Mouse (Mus musculus): ENCODE measurements around the gene Sema6d. TPM values are rescaled to one million over a fixed set of nuclear protein-coding genes. Genes with fewer than 3 reads are reported as not detected.

Gene Sema6d
- polyA plus RNA-seq, 1 experiment: 0.60 TPM

GRCm38 (mm10) chr2:124618526-124619219 is 528.9 kb downstream of the Sema6d start:
- H3K9ac ChIP-seq (ENCODE audit: low read depth, poor library complexity, severe bottlenecking): no peak overlapping the region
- H3K4me3 ChIP-seq (ENCODE audit: low read depth, low read length): no peak overlapping the region
- H3K27ac ChIP-seq (ENCODE audit: insufficient read depth, low read length): no peak overlapping the region
- no peaks in the 10 kb centered on the region for H3K36me3 ChIP-seq (ENCODE audit: control insufficient read depth, insufficient read depth, low read length, poor library complexity, severe bottlenecking)
- no peaks in the 10 kb centered on the region for H3K4me1 ChIP-seq (ENCODE audit: control insufficient read depth, insufficient read depth, low read length)
- H3K27me3 ChIP-seq (ENCODE audit: control insufficient read depth, insufficient read depth, low read length, poor library complexity, severe bottlenecking): no peaks in the 10 kb centered on the region
- TF ChIP-seq CTCF (IDR thresholded peaks at IDR 0.05; ENCODE audit: low read depth, low read length) (no peak), EP300 (IDR thresholded peaks at IDR 0.05; ENCODE audit: insufficient read depth, low read depth, low read length) (no peak), POLR2A (IDR thresholded peaks at IDR 0.05; ENCODE audit: insufficient read depth, low read length) (no peak)
- H3K9me3 ChIP-seq (replicated peaks; ENCODE audit: control insufficient read depth, insufficient read depth, low read length, poor library complexity, severe bottlenecking): no peaks in the 10 kb centered on the region

GRCm38 (mm10) chr2:124620470-124620869 is 530.7 kb downstream of the Sema6d start:
- TF ChIP-seq CTCF (IDR thresholded peaks at IDR 0.05; ENCODE audit: low read depth, low read length): no peak
- no peak for TF ChIP-seq POLR2A (IDR thresholded peaks at IDR 0.05; ENCODE audit: insufficient read depth, low read length)
- TF ChIP-seq EP300 (IDR thresholded peaks at IDR 0.05; ENCODE audit: insufficient read depth, low read depth, low read length): no peak
- Histone ChIP-seq H3K36me3 (ENCODE audit: control insufficient read depth, insufficient read depth, low read length, poor library complexity, severe bottlenecking) (no peaks in the 10 kb centered on the region), H3K4me3 (ENCODE audit: low read depth, low read length) (no peak overlapping the region), H3K27me3 (ENCODE audit: control insufficient read depth, insufficient read depth, low read length, poor library complexity, severe bottlenecking) (no peaks in the 10 kb centered on the region), H3K27ac (ENCODE audit: insufficient read depth, low read length) (no peak overlapping the region), H3K4me1 (ENCODE audit: control insufficient read depth, insufficient read depth, low read length) (no peaks in the 10 kb centered on the region), H3K9me3 (replicated peaks; ENCODE audit: control insufficient read depth, insufficient read depth, low read length, poor library complexity, severe bottlenecking) (no peaks in the 10 kb centered on the region), H3K9ac (ENCODE audit: low read depth, poor library complexity, severe bottlenecking) (no peak overlapping the region)

GRCm38 (mm10) chr2:124621972-124622621 is 532.3 kb downstream of the Sema6d start:
- no peaks in the 10 kb centered on the region for H3K9me3 ChIP-seq (replicated peaks; ENCODE audit: control insufficient read depth, insufficient read depth, low read length, poor library complexity, severe bottlenecking)
- H3K4me1 ChIP-seq (ENCODE audit: control insufficient read depth, insufficient read depth, low read length): no peaks in the 10 kb centered on the region
- no peak overlapping the region for H3K27ac ChIP-seq (ENCODE audit: insufficient read depth, low read length)
- H3K36me3 ChIP-seq (ENCODE audit: control insufficient read depth, insufficient read depth, low read length, poor library complexity, severe bottlenecking): no peaks in the 10 kb centered on the region
- TF ChIP-seq EP300 (IDR thresholded peaks at IDR 0.05; ENCODE audit: insufficient read depth, low read depth, low read length) (no peak), CTCF (IDR thresholded peaks at IDR 0.05; ENCODE audit: low read depth, low read length) (no peak), POLR2A (IDR thresholded peaks at IDR 0.05; ENCODE audit: insufficient read depth, low read length) (no peak)
- no peaks in the 10 kb centered on the region for H3K27me3 ChIP-seq (ENCODE audit: control insufficient read depth, insufficient read depth, low read length, poor library complexity, severe bottlenecking)
- H3K4me3 ChIP-seq (ENCODE audit: low read depth, low read length): no peak overlapping the region
- no peak overlapping the region for H3K9ac ChIP-seq (ENCODE audit: low read depth, poor library complexity, severe bottlenecking)

- H3K4me3 ChIP-seq (ENCODE audit: low read depth, low read length): no peak overlapping the region
- no peak for TF ChIP-seq POLR2A (IDR thresholded peaks at IDR 0.05; ENCODE audit: insufficient read depth, low read length)
- no peaks in the 10 kb centered on the region for H3K36me3 ChIP-seq (ENCODE audit: control insufficient read depth, insufficient read depth, low read length, poor library complexity, severe bottlenecking)
- H3K9me3 ChIP-seq (replicated peaks; ENCODE audit: control insufficient read depth, insufficient read depth, low read length, poor library complexity, severe bottlenecking): no peaks in the 10 kb centered on the region
- H3K27ac ChIP-seq (ENCODE audit: insufficient read depth, low read length): no peak overlapping the region
- H3K9ac ChIP-seq (ENCODE audit: low read depth, poor library complexity, severe bottlenecking): no peak overlapping the region
- H3K4me1 ChIP-seq (ENCODE audit: control insufficient read depth, insufficient read depth, low read length): no peaks in the 10 kb centered on the region
- H3K27me3 ChIP-seq (ENCODE audit: control insufficient read depth, insufficient read depth, low read length, poor library complexity, severe bottlenecking): no peaks in the 10 kb centered on the region
These were observed 534.6 kb downstream of the Sema6d start for GRCm38 (mm10) chr2:124624247-124624929.

GRCm38 (mm10) chr2:124626425-124626824 is 536.7 kb downstream of the Sema6d start:
- Histone ChIP-seq H3K9ac (ENCODE audit: low read depth, poor library complexity, severe bottlenecking) (no peak overlapping the region), H3K36me3 (ENCODE audit: control insufficient read depth, insufficient read depth, low read length, poor library complexity, severe bottlenecking) (no peaks in the 10 kb centered on the region), H3K9me3 (replicated peaks; ENCODE audit: control insufficient read depth, insufficient read depth, low read length, poor library complexity, severe bottlenecking) (no peaks in the 10 kb centered on the region), H3K27ac (ENCODE audit: insufficient read depth, low read length) (no peak overlapping the region), H3K27me3 (ENCODE audit: control insufficient read depth, insufficient read depth, low read length, poor library complexity, severe bottlenecking) (no peaks in the 10 kb centered on the region), H3K4me1 (ENCODE audit: control insufficient read depth, insufficient read depth, low read length) (no peaks in the 10 kb centered on the region), H3K4me3 (ENCODE audit: low read depth, low read length) (no peak overlapping the region)
- no peak for TF ChIP-seq EP300 (IDR thresholded peaks at IDR 0.05; ENCODE audit: insufficient read depth, low read depth, low read length)
- TF ChIP-seq CTCF (IDR thresholded peaks at IDR 0.05; ENCODE audit: low read depth, low read length): no peak
- no peak for TF ChIP-seq POLR2A (IDR thresholded peaks at IDR 0.05; ENCODE audit: insufficient read depth, low read length)

GRCm38 (mm10) chr2:124627664-124628063 is 537.9 kb downstream of the Sema6d start:
- H3K4me3 ChIP-seq (ENCODE audit: low read depth, low read length): no peak overlapping the region
- H3K4me1 ChIP-seq (ENCODE audit: control insufficient read depth, insufficient read depth, low read length): no peaks in the 10 kb centered on the region
- no peaks in the 10 kb centered on the region for H3K36me3 ChIP-seq (ENCODE audit: control insufficient read depth, insufficient read depth, low read length, poor library complexity, severe bottlenecking)
- no peak overlapping the region for H3K27ac ChIP-seq (ENCODE audit: insufficient read depth, low read length)
- no peaks in the 10 kb centered on the region for H3K27me3 ChIP-seq (ENCODE audit: control insufficient read depth, insufficient read depth, low read length, poor library complexity, severe bottlenecking)
- TF ChIP-seq CTCF (IDR thresholded peaks at IDR 0.05; ENCODE audit: low read depth, low read length) (no peak), EP300 (IDR thresholded peaks at IDR 0.05; ENCODE audit: insufficient read depth, low read depth, low read length) (no peak), POLR2A (IDR thresholded peaks at IDR 0.05; ENCODE audit: insufficient read depth, low read length) (no peak)
- H3K9ac ChIP-seq (ENCODE audit: low read depth, poor library complexity, severe bottlenecking): no peak overlapping the region
- no peaks in the 10 kb centered on the region for H3K9me3 ChIP-seq (replicated peaks; ENCODE audit: control insufficient read depth, insufficient read depth, low read length, poor library complexity, severe bottlenecking)

All from ES-Bruce4 (cell line).